Mouse (Mus musculus): Measurements from ENCODE around the gene Ivns1abp. TPM values are rescaled to one million over a fixed set of nuclear protein-coding genes. Genes with fewer than 3 reads are reported as not detected.
"Not testable (repeated sequence)": the region's sequence is repeated elsewhere in the genome, so short reads cannot be mapped to it uniquely, and the experiment has no call there.

Gene Ivns1abp
- total RNA-seq, 1 experiment from 2014 or later: 467 TPM

DNA sequence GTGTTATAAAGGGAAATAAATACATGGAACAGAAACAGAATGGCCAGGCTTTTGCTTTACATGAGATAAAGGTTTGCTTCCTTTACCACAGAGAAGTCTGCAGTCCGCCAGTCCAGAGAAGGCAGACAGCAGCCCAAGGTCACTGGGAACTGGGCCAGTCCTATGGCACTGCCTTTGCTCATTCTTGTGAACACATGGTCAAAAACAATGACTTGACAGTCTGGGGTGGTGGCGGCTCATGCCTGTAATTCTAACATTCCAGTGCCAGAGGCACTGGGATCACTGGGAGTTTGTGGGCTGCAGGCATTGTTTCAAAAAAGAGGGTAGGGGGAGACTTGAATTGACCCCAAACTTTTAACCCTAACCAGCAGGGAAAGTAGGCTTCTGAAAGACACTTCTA, 5.3 kb upstream of the Ivns1abp start:
- peak; percentile 38 for ATAC-seq (replicated peaks; ENCODE audit: low read depth, poor library complexity, severe bottlenecking)

DNA sequence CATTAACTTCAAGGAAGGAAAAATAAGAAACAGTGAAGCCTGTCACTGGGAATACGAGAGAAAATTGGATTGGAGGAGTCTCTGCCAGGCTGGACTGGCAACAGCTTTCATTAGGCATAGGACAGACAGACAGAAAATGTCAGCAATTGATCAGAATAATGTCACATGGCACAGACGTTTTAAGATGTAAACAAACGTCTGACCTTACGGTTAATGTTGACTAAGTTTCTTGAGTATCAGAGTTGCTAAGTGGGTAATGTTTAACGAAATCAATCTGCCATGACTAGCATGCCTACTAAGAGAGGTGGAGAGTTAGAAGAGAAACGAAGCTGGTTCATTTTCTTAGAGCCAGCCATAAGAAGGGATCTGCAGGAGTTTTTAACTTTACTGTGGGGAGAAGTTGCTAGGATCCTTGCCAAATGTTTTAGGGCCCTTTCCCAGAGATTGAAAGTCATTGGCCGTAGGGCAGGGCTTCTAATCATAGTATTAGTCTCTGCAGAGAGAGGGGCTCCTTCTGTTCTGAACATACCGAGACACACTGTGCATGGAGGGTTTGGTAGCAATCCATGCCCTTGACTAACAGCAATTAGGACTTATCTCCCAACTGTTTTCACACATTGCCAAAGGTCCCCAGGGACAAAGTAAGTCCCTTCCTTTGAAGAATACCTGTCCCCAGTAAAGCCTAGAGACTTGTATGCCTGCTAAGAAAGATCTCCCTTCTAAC, 2.8 kb upstream of the Ivns1abp start:
- ATAC-seq (replicated peaks; ENCODE audit: low read depth, poor library complexity, severe bottlenecking): no peak

DNA sequence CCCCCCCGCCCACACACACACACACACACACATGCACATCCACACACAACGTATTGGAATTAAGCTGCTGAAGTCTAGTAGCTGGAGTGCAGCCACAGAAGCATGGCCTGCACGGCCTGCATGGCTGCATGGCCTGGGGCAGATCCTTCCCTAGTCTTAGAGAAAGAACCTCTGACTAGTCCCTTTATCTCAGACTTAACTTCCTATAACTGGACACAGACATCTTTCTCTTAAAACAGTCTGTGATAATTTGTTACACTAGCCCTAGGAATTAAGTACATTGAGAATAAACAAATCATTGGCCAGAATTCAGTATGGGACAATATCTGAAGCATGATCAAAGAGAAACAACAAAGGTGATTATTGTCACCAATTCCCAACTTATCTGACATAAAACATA, 2.0 kb upstream of the Ivns1abp start:
- no peak for ATAC-seq (replicated peaks; ENCODE audit: low read depth, poor library complexity, severe bottlenecking)

DNA sequence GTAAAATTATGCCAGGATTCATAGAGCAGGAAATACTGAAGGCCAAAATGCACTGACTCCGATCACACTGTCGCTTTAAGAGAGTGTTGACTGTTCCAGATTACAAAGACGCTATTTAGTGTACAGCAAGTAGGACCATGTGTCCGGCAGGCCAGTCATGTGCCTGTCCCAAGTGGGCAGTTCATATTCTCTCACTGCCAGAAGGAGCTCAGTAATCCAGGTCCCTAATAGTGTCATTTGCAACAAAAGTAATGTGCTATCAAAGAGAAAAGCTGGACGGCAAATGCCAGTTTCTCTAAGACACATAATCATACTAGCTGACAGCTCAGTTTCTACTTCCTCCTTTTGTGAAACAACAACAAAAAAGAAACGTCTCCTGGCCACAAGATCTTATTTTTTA, 1.3 kb upstream of the Ivns1abp start:
- ATAC-seq (replicated peaks; ENCODE audit: low read depth, poor library complexity, severe bottlenecking): no peak

DNA sequence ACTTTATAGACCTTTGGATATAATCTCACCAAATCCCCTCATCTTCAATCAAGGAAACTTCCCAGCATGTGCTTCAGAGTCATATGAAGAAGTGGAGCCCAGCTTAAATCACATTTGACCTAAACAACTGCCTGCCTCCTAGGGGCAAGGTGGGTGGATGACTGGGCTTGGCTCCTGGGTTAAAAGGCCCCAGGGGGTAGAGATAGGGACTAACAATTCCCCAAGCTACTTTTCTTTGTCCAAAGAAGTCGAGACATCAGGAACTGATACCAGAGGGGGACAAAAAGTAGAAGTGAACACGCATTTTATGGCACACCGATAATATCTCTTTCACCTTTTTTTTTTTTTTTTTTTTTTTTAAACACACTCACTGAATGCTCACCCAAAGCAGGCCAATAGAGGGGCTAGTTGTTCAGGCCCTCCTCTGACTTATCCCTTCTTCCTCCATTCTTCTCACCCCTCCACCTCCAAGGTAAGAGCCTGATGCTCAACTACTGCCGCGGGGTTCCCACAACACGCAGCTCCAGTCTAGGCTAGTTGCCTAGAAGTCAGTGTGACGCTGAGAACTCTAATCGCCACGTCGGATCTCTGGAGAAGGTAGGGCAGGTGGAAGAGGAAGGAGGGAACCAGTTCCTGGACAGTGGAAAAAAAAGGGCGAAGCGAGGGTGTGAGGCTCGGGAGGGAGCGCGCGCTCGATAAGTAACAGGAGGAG, 550 bp upstream of the Ivns1abp start:
- ATAC-seq (replicated peaks; ENCODE audit: low read depth, poor library complexity, severe bottlenecking): peak; percentile 31

DNA sequence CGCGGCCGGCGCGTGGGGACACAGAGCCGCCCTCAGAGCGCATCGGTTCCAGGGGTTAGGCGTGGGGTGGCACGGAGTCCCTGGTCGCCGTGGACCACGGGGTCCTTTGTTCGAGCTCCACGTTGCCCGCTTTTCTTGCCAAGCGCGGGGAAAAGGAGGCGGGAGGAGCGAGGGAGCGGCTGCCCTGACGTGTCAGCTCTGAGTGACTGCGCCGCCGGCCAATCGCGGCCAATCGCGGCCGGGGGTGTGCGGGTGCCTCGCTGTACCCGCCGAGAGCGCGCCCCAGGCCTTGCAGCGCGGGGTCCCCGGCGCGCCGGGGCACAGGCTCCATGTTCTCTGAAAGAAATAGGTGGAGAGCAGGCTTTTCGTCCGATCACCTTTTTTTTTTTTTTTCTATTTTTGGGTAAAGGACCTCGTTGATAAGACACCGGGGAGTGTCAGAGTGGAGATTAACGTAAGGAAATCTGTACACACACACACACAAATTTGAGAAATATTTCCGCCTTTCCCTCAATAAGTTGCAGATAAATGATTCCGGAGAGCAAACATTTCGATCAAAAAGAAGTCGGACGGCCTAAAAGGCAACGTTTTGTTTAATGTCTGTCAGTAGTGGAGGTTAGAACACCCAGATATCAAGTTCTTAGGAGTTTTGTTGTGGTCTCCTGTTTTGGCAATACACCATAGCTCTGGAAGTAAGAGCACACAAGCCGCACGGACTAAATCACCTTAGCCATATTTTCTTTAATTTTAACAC, 1.0 kb downstream of the Ivns1abp start:
- ATAC-seq (replicated peaks; ENCODE audit: low read depth, poor library complexity, severe bottlenecking): peak; percentile 48

DNA sequence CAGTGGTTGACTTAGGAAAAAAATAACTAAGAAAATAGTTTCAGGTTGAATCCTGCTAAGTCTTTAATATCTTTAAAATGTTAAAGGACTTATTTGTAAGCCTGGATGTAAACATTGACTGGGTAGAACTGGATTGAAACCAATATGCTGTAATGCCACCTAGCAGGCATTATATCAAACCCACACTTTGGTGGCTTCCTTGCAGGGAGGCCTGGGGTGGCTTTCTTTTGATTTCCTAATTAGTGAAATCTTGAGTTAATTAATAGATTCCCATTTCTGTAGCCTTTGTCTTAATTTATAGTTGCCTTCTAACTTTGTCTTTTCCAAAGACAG, 1.6 kb downstream of the Ivns1abp start:
- ATAC-seq (replicated peaks; ENCODE audit: low read depth, poor library complexity, severe bottlenecking): no peak

DNA sequence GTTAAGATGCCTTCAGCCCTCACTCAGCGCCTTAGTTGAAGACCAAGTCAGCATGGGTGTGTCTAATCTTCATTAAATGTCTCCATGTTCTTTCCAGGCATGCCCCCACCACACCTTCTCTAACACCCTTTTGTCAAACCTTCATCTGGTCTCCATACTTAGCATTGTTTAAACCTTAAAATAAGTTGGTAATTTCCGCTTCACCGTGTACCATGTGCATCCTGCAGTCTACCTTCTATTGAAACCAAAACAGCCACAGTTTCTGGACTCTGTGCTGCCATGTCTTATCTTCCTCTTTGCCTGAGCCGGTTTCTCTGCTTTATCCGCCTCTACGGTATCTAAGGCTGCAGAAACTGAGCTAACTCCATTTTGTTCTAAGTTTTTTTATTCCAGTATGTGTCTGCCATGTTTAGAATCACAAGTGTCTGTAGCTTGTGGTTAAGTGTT, 2.4 kb downstream of the Ivns1abp start:
- ATAC-seq (replicated peaks; ENCODE audit: low read depth, poor library complexity, severe bottlenecking): peak; percentile 8; the same call in 1 of the 2 replicates

DNA sequence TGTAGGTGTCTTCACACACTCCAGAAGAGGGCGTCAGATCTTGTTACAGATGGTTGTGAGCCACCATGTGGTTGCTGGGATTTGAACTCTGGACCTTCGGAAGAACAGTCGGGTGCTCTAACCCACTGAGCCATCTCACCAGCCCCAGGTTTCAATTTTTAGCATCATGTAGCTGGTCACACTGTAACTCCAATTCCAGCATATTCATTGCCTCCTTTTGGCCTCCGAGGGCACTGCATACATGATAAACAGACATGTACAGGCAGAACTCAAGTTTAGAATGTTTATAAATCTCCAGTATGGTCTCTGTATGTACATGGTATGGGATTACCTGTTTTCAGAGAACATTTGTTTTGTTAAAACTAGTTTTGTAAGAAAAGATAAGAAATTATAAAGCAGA, 4.0 kb downstream of the Ivns1abp start:
- ATAC-seq (replicated peaks; ENCODE audit: low read depth, poor library complexity, severe bottlenecking): not testable (repeated sequence)

DNA sequence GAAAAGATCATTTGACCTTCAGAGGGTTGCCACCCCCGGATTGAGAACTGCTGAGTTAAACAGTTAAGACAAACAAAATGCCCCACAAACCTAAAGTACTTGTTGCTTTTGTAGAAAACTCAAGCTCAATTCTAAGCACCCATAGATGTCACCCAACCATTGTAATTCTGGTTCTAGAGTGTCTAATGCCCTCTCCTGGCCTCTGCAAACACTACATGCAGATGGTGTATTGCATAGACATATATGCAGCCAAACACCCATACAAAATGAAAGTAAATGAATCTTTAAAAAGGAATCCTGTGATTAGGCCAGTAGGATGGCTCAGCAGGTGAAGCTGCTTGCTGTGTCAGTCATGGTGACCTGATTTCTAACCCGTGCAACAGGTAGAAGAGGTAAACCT, 8.6 kb downstream of the Ivns1abp start:
- peak; percentile 81 for ATAC-seq (replicated peaks; ENCODE audit: low read depth, poor library complexity, severe bottlenecking)

DNA sequence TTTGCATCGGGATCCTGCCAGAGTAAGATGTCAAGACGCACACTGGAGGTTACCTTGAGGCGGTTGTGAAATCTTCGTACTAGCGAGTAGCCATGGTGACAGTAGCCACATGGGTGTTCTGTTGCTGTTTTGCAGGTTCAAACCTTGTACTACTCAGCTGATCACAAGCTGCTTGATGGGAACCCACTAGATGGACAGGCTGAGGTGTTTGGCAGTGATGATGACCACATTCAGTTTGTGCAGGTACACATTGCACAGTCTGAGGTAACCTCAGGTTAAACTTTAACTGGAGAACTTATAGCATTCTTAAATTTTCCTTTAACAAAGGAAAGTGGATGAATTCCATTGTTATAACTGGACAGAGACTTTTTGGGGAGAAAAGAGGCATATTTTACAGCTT, 11.7 kb downstream of the Ivns1abp start:
- no peak for ATAC-seq (replicated peaks; ENCODE audit: low read depth, poor library complexity, severe bottlenecking)

DNA sequence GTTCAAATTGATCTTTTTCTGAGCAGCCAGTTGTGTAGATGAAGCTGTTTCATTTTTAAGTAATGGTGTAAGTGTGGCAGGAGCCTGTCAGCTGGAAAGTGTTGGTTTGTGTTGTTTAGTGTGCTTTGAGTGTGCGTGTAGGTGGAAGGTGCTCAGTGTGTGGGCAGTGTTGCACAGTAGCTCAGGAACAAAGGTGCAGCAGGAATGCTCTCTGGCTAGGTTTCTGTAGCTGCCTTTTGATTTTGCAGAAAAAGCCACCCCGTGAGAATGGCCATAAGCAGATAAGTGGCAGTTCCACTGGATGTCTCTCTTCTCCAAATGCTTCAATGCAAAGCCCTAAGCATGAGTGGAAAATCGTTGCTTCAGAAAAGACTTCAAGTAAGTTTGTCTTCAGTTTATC, 15.1 kb downstream of the Ivns1abp start:
- no peak for ATAC-seq (replicated peaks; ENCODE audit: low read depth, poor library complexity, severe bottlenecking)

DNA sequence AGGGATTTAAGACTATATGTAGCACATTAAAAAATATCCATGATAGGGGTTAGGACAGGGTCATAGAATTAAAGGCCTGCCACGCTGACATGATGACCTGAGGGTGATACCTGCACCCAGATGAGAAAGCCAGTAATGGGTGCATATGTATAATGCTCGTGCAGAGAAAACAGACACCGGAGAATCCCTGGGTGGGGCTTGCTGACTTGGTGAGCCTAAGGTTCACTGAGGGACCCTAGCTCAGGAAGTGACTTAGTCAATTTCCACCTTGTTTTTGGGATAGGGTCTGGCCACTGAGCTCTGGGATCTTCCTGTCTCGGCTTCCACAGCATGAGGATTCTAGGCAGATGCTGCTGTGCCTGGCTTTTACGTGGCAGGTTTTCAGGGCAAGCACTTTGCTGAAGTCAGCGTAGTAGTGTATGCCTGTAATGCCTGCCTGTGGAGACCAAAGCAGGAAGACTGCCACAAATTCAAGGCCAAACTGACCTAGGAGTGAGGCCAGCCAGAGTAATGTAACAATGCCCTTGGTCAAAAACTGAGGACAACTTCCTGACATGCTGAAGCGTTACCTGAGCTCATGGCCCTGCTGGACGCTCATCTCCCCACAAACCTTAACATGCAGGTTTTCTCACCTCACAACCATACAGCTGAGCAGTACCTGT, 22.8 kb downstream of the Ivns1abp start:
- no peak for ATAC-seq (replicated peaks; ENCODE audit: low read depth, poor library complexity, severe bottlenecking)

DNA sequence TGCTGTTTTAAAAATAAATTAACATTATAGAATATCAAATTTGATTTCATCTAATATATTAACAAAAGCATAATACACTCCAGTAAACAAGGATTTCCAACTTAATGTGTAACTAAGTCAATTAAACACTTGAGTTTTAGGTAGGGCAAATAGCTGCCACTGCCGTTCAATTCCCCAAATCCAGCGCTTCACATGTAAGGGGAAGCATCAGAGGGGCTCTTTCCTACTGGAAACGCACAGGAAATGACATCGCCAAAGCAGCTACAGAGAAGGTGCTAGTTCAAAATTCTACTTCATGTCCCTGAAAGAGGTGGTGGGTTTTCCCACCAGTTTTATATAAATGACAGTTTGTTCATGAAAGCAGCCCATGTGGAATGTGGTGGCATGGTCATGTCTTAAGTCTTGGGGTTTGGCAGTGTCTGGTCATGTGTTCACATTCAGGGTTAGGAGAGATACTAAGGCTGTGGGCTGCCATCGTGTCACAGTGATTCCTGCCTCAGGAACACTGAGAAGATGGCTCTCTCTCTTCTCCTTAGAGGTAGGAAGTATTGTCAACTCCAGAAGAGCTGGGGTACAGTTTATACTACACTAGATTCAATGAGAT, 23.5 kb downstream of the Ivns1abp start:
- no peak for ATAC-seq (replicated peaks; ENCODE audit: low read depth, poor library complexity, severe bottlenecking)

DNA sequence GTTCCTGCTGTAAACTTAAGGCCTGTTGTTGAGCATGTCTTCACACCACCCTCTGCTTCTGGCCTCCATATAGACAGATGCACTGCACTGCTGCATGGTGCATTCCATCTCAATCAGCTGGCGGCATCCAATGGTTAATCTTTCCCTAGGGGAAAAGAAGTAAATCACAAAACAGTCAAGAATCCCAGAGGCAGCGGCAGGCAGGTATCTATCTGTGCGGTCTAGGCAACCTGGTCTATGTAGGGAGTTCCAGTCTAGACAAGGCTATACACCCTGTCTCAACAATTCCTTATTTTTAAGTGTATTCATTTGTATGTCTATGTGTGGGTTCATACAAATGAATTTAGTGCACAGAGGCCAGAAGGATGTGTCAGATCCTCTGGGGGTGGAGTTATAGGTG, 24.2 kb downstream of the Ivns1abp start:
- ATAC-seq (replicated peaks; ENCODE audit: low read depth, poor library complexity, severe bottlenecking): no peak

DNA sequence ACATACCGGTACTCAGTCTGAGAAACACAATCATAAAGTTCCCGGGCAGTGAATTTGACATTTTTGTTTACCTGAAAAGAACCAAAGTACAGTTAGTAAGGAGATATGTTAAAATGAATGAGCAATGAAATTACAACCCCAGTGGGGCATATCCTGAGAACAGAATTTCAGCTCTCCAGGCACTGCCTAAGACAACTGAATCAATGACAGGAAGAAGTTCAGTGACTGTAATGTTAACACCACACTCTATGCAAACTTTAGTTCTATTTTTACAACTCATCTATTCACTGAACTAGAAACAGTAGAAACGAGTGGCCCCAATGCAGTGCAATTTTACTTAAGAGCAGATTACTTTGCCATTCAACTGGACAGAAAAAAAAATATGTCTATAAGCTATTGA, 26.3 kb downstream of the Ivns1abp start:
- no peak for ATAC-seq (replicated peaks; ENCODE audit: low read depth, poor library complexity, severe bottlenecking)

DNA sequence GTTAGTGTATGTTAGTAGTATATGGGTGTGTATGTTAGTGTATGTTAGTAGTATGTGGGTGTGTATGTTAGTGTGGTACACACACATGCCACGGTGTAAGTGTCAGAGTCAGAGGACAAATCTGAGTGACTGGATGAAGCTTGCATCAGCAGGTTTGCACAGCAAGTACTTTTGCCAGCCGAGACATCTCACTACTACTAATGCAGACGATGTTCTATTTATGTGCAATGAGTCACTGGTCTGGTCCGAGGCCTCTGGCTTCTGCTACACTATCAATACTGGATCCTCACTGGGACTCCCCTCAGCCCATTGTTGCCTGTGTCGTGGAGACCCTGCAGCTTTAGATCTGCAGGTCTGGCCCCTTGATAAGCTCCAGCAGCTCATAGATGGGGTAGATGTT, 27.3 kb downstream of the Ivns1abp start:
- ATAC-seq (replicated peaks; ENCODE audit: low read depth, poor library complexity, severe bottlenecking): no peak

DNA sequence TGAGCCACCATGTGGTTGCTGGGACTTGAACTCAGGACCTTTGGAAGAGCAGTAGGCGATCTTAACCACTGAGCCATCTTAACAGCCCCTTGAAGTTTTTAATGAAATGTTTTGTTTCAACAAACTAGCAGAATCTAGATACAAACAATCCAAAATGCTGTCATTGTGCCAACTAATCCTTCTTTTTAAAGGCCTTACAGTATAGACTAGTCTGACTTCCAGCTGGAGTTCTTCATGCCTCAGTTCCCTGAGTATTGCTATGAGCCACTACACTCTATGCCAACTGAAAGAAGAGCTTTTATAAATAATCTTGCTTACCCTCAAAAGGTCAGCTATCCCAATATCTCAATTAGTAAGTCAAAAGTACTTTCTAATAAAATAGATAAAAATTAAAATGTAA, 28.5 kb downstream of the Ivns1abp start:
- no peak for ATAC-seq (replicated peaks; ENCODE audit: low read depth, poor library complexity, severe bottlenecking)

DNA sequence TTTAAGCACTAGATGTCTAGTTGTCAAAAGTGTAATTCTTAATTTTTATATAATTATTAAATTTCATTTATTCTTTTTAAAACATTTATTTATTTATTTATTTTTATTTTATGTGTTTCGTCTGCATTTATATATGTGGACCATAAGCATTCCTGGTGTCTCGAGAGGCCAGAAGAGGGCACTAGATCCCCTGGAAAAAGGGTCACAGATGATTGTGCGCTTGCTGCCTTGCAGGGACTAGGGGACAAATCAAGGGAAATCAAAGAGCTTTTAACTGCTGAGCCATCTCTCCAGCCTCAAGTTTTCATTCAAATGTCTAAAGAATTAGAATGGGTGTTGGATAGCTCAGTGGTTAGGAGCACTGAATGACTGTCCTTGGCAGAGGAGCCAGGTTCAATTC, 33.1 kb downstream of the Ivns1abp start:
- no peak for ATAC-seq (replicated peaks; ENCODE audit: low read depth, poor library complexity, severe bottlenecking)

DNA sequence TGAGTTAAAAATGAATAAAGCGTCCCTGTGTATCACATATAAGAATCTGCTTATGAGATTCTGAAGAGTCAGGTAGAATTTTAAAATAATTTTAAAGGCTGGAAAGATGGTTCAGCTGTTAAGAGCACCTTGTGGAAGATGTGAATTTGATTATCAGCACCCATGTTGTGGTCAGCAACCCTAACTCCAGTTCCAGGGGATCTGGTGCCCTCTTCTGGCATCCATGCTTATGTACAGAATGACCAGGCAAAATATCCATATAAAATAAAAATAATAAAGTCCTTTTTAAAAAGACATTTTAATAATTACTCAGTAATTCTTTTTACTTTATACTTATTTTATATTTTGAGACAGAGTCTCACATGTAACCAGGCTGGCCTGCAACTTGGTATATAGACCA, 45.8 kb downstream of the Ivns1abp start:
- peak; percentile 60; the same call in 1 of the 2 replicates for ATAC-seq (replicated peaks; ENCODE audit: low read depth, poor library complexity, severe bottlenecking)
